Mouse (Mus musculus): Measurements from ENCODE around the gene Tcf23. TPM values are rescaled to one million over a fixed set of nuclear protein-coding genes. Genes with fewer than 3 reads are reported as not detected.

Gene Tcf23
- total and polyA plus RNA-seq, 3 experiments = not detected

DNA sequence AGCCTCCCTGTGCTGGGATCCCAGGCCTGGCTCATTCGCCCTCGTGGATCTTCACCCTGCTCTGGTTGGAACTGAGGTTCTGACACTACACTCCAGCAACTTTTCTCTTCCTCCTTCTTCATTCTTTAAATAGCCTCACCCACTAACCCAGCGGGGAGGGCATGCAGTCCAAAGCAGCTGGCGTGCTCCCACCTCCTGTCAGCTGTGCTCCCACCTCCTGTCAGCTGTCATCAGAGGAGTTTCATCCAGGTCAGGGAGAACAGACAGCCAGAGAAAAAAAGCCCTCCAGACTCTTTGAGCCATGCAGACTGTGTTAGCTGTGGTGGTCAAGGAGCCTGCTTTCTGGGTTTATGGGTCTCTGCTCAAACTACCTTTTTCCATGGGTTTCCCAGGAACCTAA is 37.1 kb upstream of the Tcf23 start:
- H3K27me3 ChIP-seq (ENCODE audit: insufficient read depth, low read length) = peaks cover 33% of the 10 kb centered on the region
- no peak overlapping the region for H3K4me3 ChIP-seq (ENCODE audit: low read depth, low read length)
- H3K4me1 ChIP-seq (ENCODE audit: insufficient read depth, low read depth, low read length) = no peaks in the 10 kb centered on the region; the same call in 1 of the 2 replicates
- ATAC-seq (ENCODE audit: extremely low read depth, insufficient number of reproducible peaks, low FRiP score, poor library complexity, severe bottlenecking) (no peak), DNase-seq (ENCODE audit: low spot score) (no peak)
- no peaks in the 10 kb centered on the region for H3K9me3 ChIP-seq (replicated peaks)
- H3K36me3 ChIP-seq (replicated peaks) = peaks cover 11% of the 10 kb centered on the region
- TF ChIP-seq POLR2AphosphoS5 (IDR thresholded peaks at IDR 0.05; ENCODE audit: insufficient replicate concordance, low read depth, low read length) (no peak), TAL1 (conservative IDR thresholded peaks at IDR 0.05; ENCODE audit: low read depth, low read length) (no peak), GATA2 (IDR thresholded peaks at IDR 0.05; ENCODE audit: borderline replicate concordance, low read depth, low read length) (no peak), CTCF (IDR thresholded peaks at IDR 0.05; ENCODE audit: low read depth, low read length) (no peak), GATA1 (IDR thresholded peaks at IDR 0.05; ENCODE audit: borderline replicate concordance, low read length) (no peak)

DNA sequence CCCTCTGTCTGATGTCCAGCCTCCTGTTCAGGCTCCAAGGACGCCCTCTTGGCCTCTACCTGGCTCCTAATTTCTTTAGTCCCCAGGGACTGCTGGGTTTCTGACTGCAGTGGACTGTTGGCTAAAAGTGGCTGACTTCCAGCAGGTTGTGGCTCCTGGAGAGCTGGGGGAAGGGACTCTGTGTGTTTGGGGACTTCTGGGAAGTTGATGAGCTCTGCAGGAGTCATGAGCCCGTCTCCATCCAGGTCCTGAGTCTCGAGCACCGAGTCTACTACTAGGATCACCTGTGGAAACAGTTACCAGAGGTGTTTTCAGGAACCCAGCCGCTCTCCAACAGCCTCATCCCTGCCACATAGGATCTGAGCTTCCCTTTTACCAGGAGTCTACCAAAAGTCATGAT is 34.8 kb upstream of the Tcf23 start:
- Histone ChIP-seq H3K27me3 (ENCODE audit: insufficient read depth, low read length) (peaks cover 33% of the 10 kb centered on the region), H3K4me3 (ENCODE audit: low read depth, low read length) (no peak overlapping the region), H3K36me3 (replicated peaks) (peaks cover 4% of the 10 kb centered on the region), H3K9me3 (replicated peaks) (no peaks in the 10 kb centered on the region), H3K4me1 (ENCODE audit: insufficient read depth, low read depth, low read length) (no peaks in the 10 kb centered on the region; the same call in 1 of the 2 replicates)
- ATAC-seq (ENCODE audit: extremely low read depth, insufficient number of reproducible peaks, low FRiP score, poor library complexity, severe bottlenecking) = no peak
- no peak for DNase-seq (ENCODE audit: low spot score)
- TF ChIP-seq TAL1 (conservative IDR thresholded peaks at IDR 0.05; ENCODE audit: low read depth, low read length) (no peak), GATA2 (IDR thresholded peaks at IDR 0.05; ENCODE audit: borderline replicate concordance, low read depth, low read length) (no peak), POLR2AphosphoS5 (IDR thresholded peaks at IDR 0.05; ENCODE audit: insufficient replicate concordance, low read depth, low read length) (no peak), GATA1 (IDR thresholded peaks at IDR 0.05; ENCODE audit: borderline replicate concordance, low read length) (no peak), CTCF (IDR thresholded peaks at IDR 0.05; ENCODE audit: low read depth, low read length) (no peak)

DNA sequence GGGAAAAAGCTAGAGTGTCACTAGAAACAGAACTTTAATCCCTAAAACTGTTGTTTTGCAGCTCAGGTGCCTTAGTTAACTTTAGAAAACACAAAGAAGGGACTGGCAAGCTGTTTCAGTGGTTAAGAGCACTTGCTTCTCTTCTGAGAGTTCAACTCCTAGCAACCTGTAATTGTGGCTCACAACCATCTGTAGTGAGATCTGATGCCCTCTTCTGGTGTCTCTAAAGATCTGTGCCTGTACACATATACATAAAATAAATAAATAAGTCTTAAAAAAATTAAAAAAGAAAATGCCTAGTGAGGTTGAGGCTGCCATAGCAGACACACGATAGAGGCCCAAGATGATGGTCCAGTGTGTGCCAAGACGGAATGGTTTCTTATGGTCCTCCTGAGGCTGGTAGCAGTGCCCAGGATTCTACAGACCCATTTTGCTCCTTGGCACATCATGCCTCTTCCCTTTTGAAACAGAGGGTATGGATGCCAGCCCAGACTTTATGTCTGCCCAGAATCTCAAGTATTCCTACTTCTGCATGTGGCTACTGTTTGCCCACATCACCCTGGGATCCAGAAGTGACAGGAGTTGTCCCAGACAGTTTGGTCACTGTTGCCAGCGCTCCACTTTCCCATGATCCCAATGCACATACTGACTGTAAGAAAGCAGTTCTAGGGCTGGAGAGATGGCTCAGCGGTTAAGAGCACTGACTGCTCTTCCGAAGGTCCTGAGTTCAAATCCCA is 33.6 kb upstream of the Tcf23 start:
- Histone ChIP-seq H3K27me3 (ENCODE audit: insufficient read depth, low read length) (peaks cover 33% of the 10 kb centered on the region), H3K36me3 (replicated peaks) (peaks cover 4% of the 10 kb centered on the region), H3K4me3 (ENCODE audit: low read depth, low read length) (no peak overlapping the region), H3K9me3 (replicated peaks) (no peaks in the 10 kb centered on the region), H3K4me1 (ENCODE audit: insufficient read depth, low read depth, low read length) (no peaks in the 10 kb centered on the region; the same call in 1 of the 2 replicates)
- no peak for DNase-seq (ENCODE audit: low spot score)
- TF ChIP-seq POLR2AphosphoS5 (IDR thresholded peaks at IDR 0.05; ENCODE audit: insufficient replicate concordance, low read depth, low read length) (no peak), GATA2 (IDR thresholded peaks at IDR 0.05; ENCODE audit: borderline replicate concordance, low read depth, low read length) (no peak), TAL1 (conservative IDR thresholded peaks at IDR 0.05; ENCODE audit: low read depth, low read length) (no peak), CTCF (IDR thresholded peaks at IDR 0.05; ENCODE audit: low read depth, low read length) (no peak), GATA1 (IDR thresholded peaks at IDR 0.05; ENCODE audit: borderline replicate concordance, low read length) (no peak)
- no peak for ATAC-seq (ENCODE audit: extremely low read depth, insufficient number of reproducible peaks, low FRiP score, poor library complexity, severe bottlenecking)

DNA sequence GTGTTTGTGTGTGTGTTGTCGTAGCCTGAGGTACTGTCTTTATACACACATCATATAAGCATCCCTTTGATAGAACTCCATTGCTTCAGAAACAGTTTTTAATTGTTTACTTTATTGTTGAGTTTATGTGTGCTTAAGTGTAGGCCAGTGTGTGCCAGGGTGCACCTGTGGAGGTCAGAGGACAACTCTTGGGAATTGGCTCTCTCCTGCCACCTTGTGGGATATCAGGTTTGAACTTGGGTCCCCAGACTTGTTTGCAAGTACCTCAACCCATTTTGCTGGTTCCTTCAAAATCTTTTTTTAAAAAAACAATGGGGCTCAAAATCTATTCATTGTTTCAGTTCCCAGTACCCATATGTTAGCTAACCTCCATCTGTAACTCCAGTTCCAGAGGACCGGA is 25.5 kb upstream of the Tcf23 start:
- no peak for ATAC-seq (ENCODE audit: extremely low read depth, insufficient number of reproducible peaks, low FRiP score, poor library complexity, severe bottlenecking)
- H3K4me3 ChIP-seq (ENCODE audit: low read depth, low read length) = no peak overlapping the region
- no peak for TF ChIP-seq POLR2AphosphoS5 (IDR thresholded peaks at IDR 0.05; ENCODE audit: insufficient replicate concordance, low read depth, low read length)
- no peak for TF ChIP-seq GATA1 (IDR thresholded peaks at IDR 0.05; ENCODE audit: borderline replicate concordance, low read length)
- H3K9me3 ChIP-seq (replicated peaks) = no peaks in the 10 kb centered on the region
- no peak for DNase-seq (ENCODE audit: low spot score)
- peaks cover 30% of the 10 kb centered on the region for H3K27me3 ChIP-seq (ENCODE audit: insufficient read depth, low read length)
- H3K36me3 ChIP-seq (replicated peaks) = no peaks in the 10 kb centered on the region
- peaks cover 5% of the 10 kb centered on the region; the same call in 1 of the 2 replicates for H3K4me1 ChIP-seq (ENCODE audit: insufficient read depth, low read depth, low read length)

DNA sequence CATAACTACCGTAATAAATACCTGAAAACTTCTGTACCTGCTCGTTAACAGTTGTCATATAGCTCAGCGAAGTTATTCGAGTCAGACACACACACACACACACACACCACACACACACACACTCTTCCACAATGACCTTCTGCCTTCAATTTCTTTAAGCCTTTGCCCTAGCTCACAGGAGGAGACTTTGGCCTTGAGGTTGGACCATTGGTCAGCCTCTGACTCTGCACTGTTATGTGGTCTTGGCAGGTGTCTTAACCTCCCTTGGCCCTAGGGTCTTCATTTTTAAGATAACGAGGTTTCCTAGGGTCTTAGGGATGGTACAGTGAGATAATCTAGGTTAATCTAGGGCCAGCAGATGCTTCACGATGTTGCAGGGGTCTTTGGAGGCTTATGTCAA is 24.1 kb upstream of the Tcf23 start:
- no peaks in the 10 kb centered on the region for H3K9me3 ChIP-seq (replicated peaks)
- peaks cover 30% of the 10 kb centered on the region for H3K27me3 ChIP-seq (ENCODE audit: insufficient read depth, low read length)
- H3K4me1 ChIP-seq (ENCODE audit: insufficient read depth, low read depth, low read length) = peaks cover 14% of the 10 kb centered on the region
- H3K4me3 ChIP-seq (ENCODE audit: low read depth, low read length) = no peak overlapping the region
- no peaks in the 10 kb centered on the region for H3K36me3 ChIP-seq (replicated peaks)
- DNase-seq (ENCODE audit: low spot score) = no peak
- no peak for ATAC-seq (ENCODE audit: extremely low read depth, insufficient number of reproducible peaks, low FRiP score, poor library complexity, severe bottlenecking)
- TF ChIP-seq GATA2 (IDR thresholded peaks at IDR 0.05; ENCODE audit: borderline replicate concordance, low read depth, low read length) (no peak), POLR2AphosphoS5 (IDR thresholded peaks at IDR 0.05; ENCODE audit: insufficient replicate concordance, low read depth, low read length) (no peak), TAL1 (conservative IDR thresholded peaks at IDR 0.05; ENCODE audit: low read depth, low read length) (no peak)

DNA sequence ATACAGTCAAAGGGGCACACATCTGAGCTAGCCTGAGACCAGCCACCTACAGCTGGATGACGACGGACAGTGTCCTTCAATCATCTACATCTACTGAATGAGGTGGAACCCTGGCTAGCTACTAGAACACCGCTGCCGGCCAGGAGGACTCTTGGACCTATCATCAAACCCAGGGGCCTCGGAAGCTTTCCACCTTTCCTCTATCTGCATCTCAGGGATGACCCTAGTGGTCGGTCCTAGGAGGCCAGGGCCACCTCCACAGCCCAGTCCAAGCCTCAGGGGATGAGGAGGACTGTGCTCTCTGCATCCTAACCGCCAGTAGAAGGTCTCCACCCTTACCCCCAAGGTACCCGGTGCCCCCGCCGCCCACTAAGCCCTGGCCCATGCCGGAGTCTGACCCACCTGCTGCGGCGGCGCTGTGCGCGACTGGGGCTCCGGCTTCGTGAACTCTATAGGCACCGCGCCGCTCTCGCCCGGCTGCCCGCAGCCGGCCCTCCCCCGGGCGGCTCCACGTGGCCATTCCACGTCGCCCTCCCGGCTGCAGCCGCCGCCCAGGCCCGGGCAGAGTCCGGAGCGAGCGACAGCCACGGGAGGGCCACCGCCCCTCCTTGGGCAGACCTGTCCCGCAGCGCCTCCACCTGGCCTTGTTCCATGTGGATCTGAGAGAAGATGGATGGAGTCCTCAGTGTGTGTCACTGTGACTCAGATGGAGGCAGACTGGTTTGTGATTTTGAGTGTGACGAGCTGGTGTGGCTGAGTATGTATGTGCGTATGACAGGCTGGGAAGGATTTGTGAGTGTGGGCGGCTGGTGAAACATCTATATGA is 23.3 kb upstream of the Tcf23 start, which contains the start of gene Cgref1:
Gene Cgref1 (minus strand): TSS at position 636 of the 826 bp plus-strand sequence.
- Histone ChIP-seq H3K4me1 (ENCODE audit: insufficient read depth, low read depth, low read length) (peaks cover 18% of the 10 kb centered on the region), H3K36me3 (replicated peaks) (no peaks in the 10 kb centered on the region), H3K4me3 (ENCODE audit: low read depth, low read length) (no peak within 1 kb of the TSS), H3K9me3 (replicated peaks) (no peaks in the 10 kb centered on the region), H3K27me3 (ENCODE audit: insufficient read depth, low read length) (peaks cover 28% of the 10 kb centered on the region)
- no peak for DNase-seq (ENCODE audit: low spot score)
- no peak for ATAC-seq (ENCODE audit: extremely low read depth, insufficient number of reproducible peaks, low FRiP score, poor library complexity, severe bottlenecking)
- no peak for TF ChIP-seq CTCF (IDR thresholded peaks at IDR 0.05; ENCODE audit: low read depth, low read length)
- no peak for TF ChIP-seq GATA2 (IDR thresholded peaks at IDR 0.05; ENCODE audit: borderline replicate concordance, low read depth, low read length)
- TF ChIP-seq GATA1 (IDR thresholded peaks at IDR 0.05; ENCODE audit: borderline replicate concordance, low read length) = no peak
- no peak for TF ChIP-seq TAL1 (conservative IDR thresholded peaks at IDR 0.05; ENCODE audit: low read depth, low read length)
- no peak for TF ChIP-seq POLR2AphosphoS5 (IDR thresholded peaks at IDR 0.05; ENCODE audit: insufficient replicate concordance, low read depth, low read length)

Measured in G1E (cell line).